Mouse (Mus musculus) forebrain, embryonic 15.5 days (tissue): ENCODE measurements around the gene Pomgnt1. TPM values are rescaled to one million over a fixed set of nuclear protein-coding genes. Genes with fewer than 3 reads are reported as not detected.

Experiments used
- ATAC-seq: fragments of 200-750 bp; cut with Nextera tagmentation; replicated peaks from 2 replicates; pipeline ENCODE4 v1.8.0; 2017; ENCODE audit warnings: mild to moderate bottlenecking, moderate TSS enrichment, moderate library complexity
- H3K27ac ChIP-seq: fragments of 300-500 bp; sonication (generic); replicated peaks from 2 replicates; pipeline ENCODE4 v1.5.1; 2015; ENCODE audit warnings: mild to moderate bottlenecking, inconsistent platforms
- H3K27me3 ChIP-seq: fragments of 300-500 bp; sonication (generic); 2 replicates; pipeline ENCODE4 v1.6.1; 2015; ENCODE audit warnings: inconsistent platforms
- H3K36me3 ChIP-seq: fragments of 300-500 bp; sonication (generic); 2 replicates; pipeline ENCODE4 v1.6.1; 2015; ENCODE audit warnings: mild to moderate bottlenecking, inconsistent platforms
- H3K4me1 ChIP-seq: fragments of 300-500 bp; sonication (generic); 2 replicates; pipeline ENCODE4 v1.6.1; 2015; ENCODE audit warnings: inconsistent platforms
- H3K4me2 ChIP-seq: fragments of 300-500 bp; sonication (generic); replicated peaks from 2 replicates; pipeline ENCODE4 v1.6.1; 2015; ENCODE audit warnings: mild to moderate bottlenecking, inconsistent platforms
- H3K4me3 ChIP-seq: fragments of 300-500 bp; sonication (generic); 2 replicates; pipeline ENCODE4 v1.5.1; 2015; ENCODE audit warnings: mild to moderate bottlenecking, inconsistent platforms
- H3K9ac ChIP-seq: fragments of 300-500 bp; sonication (generic); replicated peaks from 2 replicates; pipeline ENCODE4 v1.6.1; 2015; ENCODE audit warnings: mild to moderate bottlenecking, inconsistent platforms
- H3K9me3 ChIP-seq: fragments of 300-500 bp; sonication (generic); 2 replicates; pipeline ENCODE4 v1.6.1; 2016; ENCODE audit warnings: inconsistent platforms
- WGBS: fragments of 180-500 bp; shearing (Covaris S2); methylation state at CpG from one replicate; pipeline ENCODE4 v1.1.7; 2015; ENCODE audit warnings: mixed read lengths; 5-methylcytosine and 5-hydroxymethylcytosine counted together
- polyA plus RNA-seq: library from polyadenylated mRNA; unstranded; fragments of >200 nt; fragmentation: Nextera tagmentation; extraction: Ambion mirVana; gene quantifications from 2 replicates; pipeline ENCODE4 v1.2.1, GENCODE M21; 2015

The Pomgnt1 gene
- polyA plus RNA-seq, 1 experiment from 2014 or later = 66.1 TPM

DNA sequence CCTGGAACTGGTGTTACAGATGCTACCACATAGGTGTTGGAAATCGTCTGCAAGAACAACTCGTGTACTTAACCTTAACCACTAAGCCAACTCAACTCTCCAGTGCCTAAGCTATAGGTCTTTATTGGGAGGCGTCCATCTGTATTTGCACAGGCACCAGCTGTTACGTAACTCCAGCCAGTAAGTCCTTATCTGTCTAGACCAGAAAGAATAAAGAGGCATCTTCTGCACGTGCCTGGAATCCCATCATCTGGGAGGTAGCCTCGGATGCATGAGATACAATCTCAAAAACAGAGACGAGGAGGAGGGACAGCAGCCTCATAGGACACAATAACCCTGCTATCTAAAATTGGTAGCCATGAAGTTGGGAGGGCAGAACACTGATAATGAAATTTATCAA, 22.7 kb upstream of the Pomgnt1 start:
- H3K27ac ChIP-seq = no peak overlapping the region
- ATAC-seq = no peak
- no peak overlapping the region for H3K4me3 ChIP-seq
- H3K4me1 ChIP-seq = no peaks in the 10 kb centered on the region
- H3K9ac ChIP-seq = no peak overlapping the region
- WGBS = 93% methylated on average over 7 of the region's 7 CpGs
- no peak overlapping the region for H3K4me2 ChIP-seq
- peaks cover 54% of the 10 kb centered on the region for H3K36me3 ChIP-seq
- no peaks in the 10 kb centered on the region for H3K9me3 ChIP-seq
- no peaks in the 10 kb centered on the region for H3K27me3 ChIP-seq

DNA sequence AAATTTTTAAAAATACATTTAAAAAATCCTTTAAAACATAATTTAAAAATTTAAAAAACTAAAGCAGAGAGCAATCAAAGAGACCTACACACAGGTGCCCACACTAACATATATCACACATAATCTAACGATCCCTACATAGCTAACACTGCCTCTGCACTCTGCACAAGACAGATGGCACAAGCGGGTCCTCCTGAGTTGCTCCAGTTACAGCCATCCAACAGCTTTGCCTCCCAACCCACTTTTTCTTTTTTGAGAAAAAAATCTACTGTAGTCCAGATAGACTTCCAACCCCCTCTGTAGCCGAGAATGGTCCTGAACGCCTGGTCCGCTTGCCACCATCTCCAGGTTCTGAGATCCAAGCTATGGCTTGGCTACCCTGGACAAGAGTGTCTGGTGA, 18.4 kb upstream of the Pomgnt1 start:
- H3K9ac ChIP-seq = no peak overlapping the region
- H3K27ac ChIP-seq = no peak overlapping the region
- no peak for ATAC-seq
- no peaks in the 10 kb centered on the region for H3K27me3 ChIP-seq
- H3K36me3 ChIP-seq = peaks cover 15% of the 10 kb centered on the region
- H3K4me2 ChIP-seq = no peak overlapping the region
- no peaks in the 10 kb centered on the region for H3K9me3 ChIP-seq
- H3K4me3 ChIP-seq = no peak overlapping the region
- WGBS = 98% methylated on average over 5 of the region's 5 CpGs
- H3K4me1 ChIP-seq = no peaks in the 10 kb centered on the region

DNA sequence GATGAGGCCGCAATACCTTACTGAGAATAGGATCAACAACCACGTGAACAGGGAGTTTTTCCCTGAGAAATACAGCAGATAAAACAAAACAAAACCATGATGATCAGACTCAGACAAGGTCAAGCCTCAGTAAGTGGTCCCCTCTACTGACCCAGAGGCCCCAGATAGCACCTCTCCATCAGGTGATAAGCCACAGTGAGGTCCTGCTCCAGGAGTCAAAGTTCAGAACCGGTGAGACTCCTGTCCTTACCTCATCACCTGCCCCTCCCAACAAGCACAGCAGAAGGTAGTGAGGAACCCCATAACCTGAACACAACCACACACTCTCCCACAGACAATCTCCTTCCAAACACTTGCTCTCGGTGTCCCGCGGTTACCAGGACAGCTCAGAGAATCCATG, 12.9 kb upstream of the Pomgnt1 start:
- Histone ChIP-seq H3K4me1 (no peaks in the 10 kb centered on the region), H3K4me3 (no peak overlapping the region), H3K27ac (no peak overlapping the region), H3K9ac (no peak overlapping the region), H3K27me3 (no peaks in the 10 kb centered on the region), H3K4me2 (no peak overlapping the region), H3K36me3 (0 out of 2 replicates have a peak, but pooled peaks cover 5% of the 10 kb centered on the region), H3K9me3 (no peaks in the 10 kb centered on the region)
- WGBS = 97% methylated on average over 6 of the region's 6 CpGs
- no peak for ATAC-seq

- H3K27me3 ChIP-seq = no peaks in the 10 kb centered on the region
- H3K36me3 ChIP-seq = 0 out of 2 replicates have a peak, but pooled peaks cover 5% of the 10 kb centered on the region
- no peak overlapping the region for H3K9ac ChIP-seq
- H3K4me1 ChIP-seq = no peaks in the 10 kb centered on the region
- no peaks in the 10 kb centered on the region for H3K9me3 ChIP-seq
- no peak overlapping the region for H3K27ac ChIP-seq
- 38% methylated on average over 2 of the region's 2 CpGs for WGBS
- H3K4me2 ChIP-seq = no peak overlapping the region
- no peak for ATAC-seq
- no peak overlapping the region for H3K4me3 ChIP-seq
Measured at GRCm38 (mm10) chr4:116111486-116111885, 12.2 kb upstream of the Pomgnt1 start.

DNA sequence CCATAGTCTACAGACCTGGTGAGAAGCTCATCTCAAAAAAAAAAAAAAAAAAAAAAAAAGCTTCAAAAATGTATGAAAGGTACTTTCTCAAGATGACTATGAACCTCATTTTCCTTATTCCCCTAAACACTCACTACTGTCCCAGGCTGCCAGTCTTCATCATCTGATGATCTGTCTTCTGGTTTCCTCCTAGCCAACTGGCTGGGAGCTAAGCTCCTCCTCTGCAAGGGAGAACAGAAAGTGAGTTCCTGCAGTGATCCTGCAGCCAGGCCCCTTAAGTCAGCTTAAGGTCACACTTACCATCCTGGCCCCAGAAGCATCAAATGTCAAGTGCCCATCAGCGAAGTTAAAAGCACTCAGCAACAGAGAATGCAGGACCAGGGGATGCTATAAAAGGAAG, 878 bp upstream of the Pomgnt1 start:
- H3K4me3 ChIP-seq = peak overlapping the region; percentile 71
- H3K27ac ChIP-seq = no peak overlapping the region
- H3K4me1 ChIP-seq = peaks cover 24% of the 10 kb centered on the region
- peak overlapping the region; percentile 60 for H3K9ac ChIP-seq
- ATAC-seq = no peak
- peak overlapping the region; percentile 59 for H3K4me2 ChIP-seq
- H3K36me3 ChIP-seq = 0 out of 2 replicates have a peak, but pooled peaks cover 3% of the 10 kb centered on the region
- WGBS = 3% methylated on average over 1 of the region's 1 CpGs
- H3K27me3 ChIP-seq = no peaks in the 10 kb centered on the region
- no peaks in the 10 kb centered on the region for H3K9me3 ChIP-seq

GRCm38 (mm10) chr4:116125803-116126386, 2.3 kb downstream of the Pomgnt1 start:
- H3K9me3 ChIP-seq = no peaks in the 10 kb centered on the region
- no peak overlapping the region for H3K4me3 ChIP-seq
- H3K27me3 ChIP-seq = no peaks in the 10 kb centered on the region
- H3K9ac ChIP-seq = no peak overlapping the region
- WGBS = 95% methylated on average over 4 of the region's 4 CpGs
- no peak overlapping the region for H3K27ac ChIP-seq
- H3K36me3 ChIP-seq = no peaks in the 10 kb centered on the region
- no peak overlapping the region for H3K4me2 ChIP-seq
- H3K4me1 ChIP-seq = peaks cover 24% of the 10 kb centered on the region
- ATAC-seq = no peak

DNA sequence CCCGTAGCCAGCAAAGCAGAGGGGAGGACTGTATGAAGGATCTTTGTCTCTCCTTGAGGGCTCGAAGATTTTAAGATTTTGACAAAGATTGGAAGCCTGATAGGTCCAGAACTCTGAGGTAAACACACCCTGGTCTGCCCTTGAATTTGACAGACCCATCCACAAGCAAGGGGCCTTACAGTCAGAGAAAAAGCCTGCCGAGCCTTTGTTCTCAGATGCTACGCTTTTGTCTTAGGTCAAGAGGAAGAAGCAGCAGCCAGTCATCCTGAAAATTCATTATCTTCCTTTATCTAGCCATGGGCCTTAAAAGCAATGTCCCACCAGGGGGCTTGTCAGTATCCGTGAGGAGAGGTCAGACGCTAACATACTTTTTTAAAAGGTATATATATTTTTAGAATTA, 4.3 kb downstream of the Pomgnt1 start:
- H3K4me1 ChIP-seq = peaks cover 17% of the 10 kb centered on the region

GRCm38 (mm10) chr4:116133126-116133525, 9.5 kb downstream of the Pomgnt1 start:
- H3K9ac ChIP-seq = no peak overlapping the region
- no peaks in the 10 kb centered on the region for H3K4me1 ChIP-seq
- H3K9me3 ChIP-seq = no peaks in the 10 kb centered on the region
- no peak overlapping the region for H3K4me3 ChIP-seq
- 93% methylated on average over 4 of the region's 4 CpGs for WGBS
- no peak for ATAC-seq
- no peak overlapping the region for H3K4me2 ChIP-seq
- no peaks in the 10 kb centered on the region for H3K36me3 ChIP-seq
- no peak overlapping the region for H3K27ac ChIP-seq
- no peaks in the 10 kb centered on the region for H3K27me3 ChIP-seq

More for the DNA sequence above, 4.3 kb downstream of the Pomgnt1 start:
- Histone ChIP-seq H3K36me3 (no peaks in the 10 kb centered on the region), H3K4me2 (no peak overlapping the region), H3K4me3 (no peak overlapping the region), H3K9me3 (no peaks in the 10 kb centered on the region), H3K9ac (no peak overlapping the region), H3K27me3 (no peaks in the 10 kb centered on the region), H3K27ac (no peak overlapping the region)
- 75% methylated on average over 6 of the region's 6 CpGs for WGBS
- no peak for ATAC-seq

GRCm38 (mm10) chr4:116134990-116135389, 11.3 kb downstream of the Pomgnt1 start:
- no peaks in the 10 kb centered on the region for H3K9me3 ChIP-seq
- WGBS = 32% methylated on average over 2 of the region's 2 CpGs
- H3K9ac ChIP-seq = no peak overlapping the region
- H3K27me3 ChIP-seq = no peaks in the 10 kb centered on the region
- H3K27ac ChIP-seq = no peak overlapping the region
- H3K4me1 ChIP-seq = no peaks in the 10 kb centered on the region
- no peak overlapping the region for H3K4me3 ChIP-seq
- no peaks in the 10 kb centered on the region for H3K36me3 ChIP-seq
- no peak overlapping the region for H3K4me2 ChIP-seq
- ATAC-seq = 0 out of 2 replicates have a peak, but pooled peaks have one; percentile 41

- WGBS = 55% methylated on average over 13 of the region's 13 CpGs
- Histone ChIP-seq H3K4me3 (no peak overlapping the region), H3K4me1 (no peaks in the 10 kb centered on the region), H3K9ac (no peak overlapping the region), H3K4me2 (no peak overlapping the region), H3K27me3 (no peaks in the 10 kb centered on the region), H3K36me3 (no peaks in the 10 kb centered on the region), H3K27ac (no peak overlapping the region), H3K9me3 (no peaks in the 10 kb centered on the region)
- no peak for ATAC-seq
Measured at GRCm38 (mm10) chr4:116137421-116137996, 13.9 kb downstream of the Pomgnt1 start.

DNA sequence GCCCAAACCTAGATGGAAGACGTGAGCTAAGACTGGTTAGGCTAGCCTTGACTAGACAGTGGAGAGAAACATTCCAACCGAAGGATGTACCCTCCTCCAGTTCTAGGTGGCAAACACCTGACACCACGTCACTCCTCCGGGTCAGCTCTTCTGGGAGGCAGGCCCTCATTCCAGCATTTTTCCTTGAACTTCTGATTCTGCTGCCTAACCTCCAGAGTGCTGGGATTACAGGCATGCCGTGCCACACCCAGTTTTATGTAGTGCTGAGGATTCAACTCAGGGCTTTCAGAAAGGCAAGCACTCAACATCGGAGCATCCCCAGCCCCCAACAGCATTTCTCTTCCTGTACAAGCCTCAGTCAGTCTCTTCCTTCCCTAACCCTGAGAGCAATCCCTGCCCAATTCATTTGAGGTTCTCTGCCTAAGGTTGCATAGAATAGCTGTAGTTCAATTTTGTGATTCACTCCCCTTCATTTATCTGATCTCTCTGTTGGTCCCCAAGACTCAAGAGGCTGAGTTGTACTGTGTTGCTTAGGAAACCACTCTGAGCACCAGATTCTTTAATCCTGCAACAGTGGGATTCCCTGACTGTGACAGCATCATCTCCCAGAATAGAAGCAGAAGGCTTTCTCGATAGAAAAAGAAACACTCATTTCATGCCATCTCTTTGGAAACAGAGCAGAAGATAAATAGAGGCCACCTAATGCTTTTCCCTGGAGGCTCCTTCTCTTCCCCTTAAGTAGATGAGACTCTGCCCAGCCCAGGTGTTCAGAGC, 17.3 kb downstream of the Pomgnt1 start:
- Histone ChIP-seq H3K36me3 (no peaks in the 10 kb centered on the region), H3K27ac (no peak overlapping the region), H3K27me3 (no peaks in the 10 kb centered on the region), H3K9ac (no peak overlapping the region), H3K4me1 (peaks cover 18% of the 10 kb centered on the region), H3K4me3 (no peak overlapping the region), H3K9me3 (no peaks in the 10 kb centered on the region), H3K4me2 (no peak overlapping the region)
- WGBS = 85% methylated on average over 7 of the region's 7 CpGs
- ATAC-seq = no peak

DNA sequence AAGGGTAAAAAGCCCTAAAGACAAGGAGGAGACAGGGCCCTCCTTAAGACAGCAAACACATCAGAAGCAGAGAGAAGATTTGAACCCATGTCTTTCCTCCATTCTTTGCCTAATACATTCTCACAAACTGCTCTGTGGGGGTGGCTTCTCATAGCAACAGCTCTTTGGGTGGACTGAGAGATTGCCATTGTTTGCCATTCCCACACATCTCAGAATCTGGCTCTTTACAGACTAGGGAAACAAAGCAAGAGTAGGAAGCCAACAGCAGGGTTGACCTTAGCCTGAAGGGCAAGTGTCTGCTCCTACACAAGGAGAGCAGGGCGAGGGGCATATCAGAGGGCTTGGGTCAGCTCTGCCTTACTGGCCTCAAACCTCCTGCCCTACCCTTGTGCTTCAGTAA, 18.1 kb downstream of the Pomgnt1 start:
- Histone ChIP-seq H3K27ac (no peak overlapping the region), H3K9ac (no peak overlapping the region), H3K4me3 (no peak overlapping the region), H3K36me3 (no peaks in the 10 kb centered on the region), H3K9me3 (no peaks in the 10 kb centered on the region), H3K4me1 (peaks cover 18% of the 10 kb centered on the region), H3K4me2 (no peak overlapping the region), H3K27me3 (no peaks in the 10 kb centered on the region)
- WGBS = 84% methylated on average over 1 of the region's 1 CpGs
- ATAC-seq = no peak
